Mouse (Mus musculus): ENCODE measurements at regions not wholly inside any gene's neighbourhood (a gene's known extent, or its start where the extent isn't known, plus 50 kb on each side); places are given as distances from the start of the nearest gene placed in this dataset.

- TF ChIP-seq CTCF (IDR thresholded peaks at IDR 0.05; ENCODE audit: borderline replicate concordance, insufficient read depth, low read depth, low read length) (no peak), POLR2A (IDR thresholded peaks at IDR 0.05; ENCODE audit: borderline replicate concordance, insufficient read depth, low read length) (no peak)
These were observed 230.7 kb downstream of the Prex1 start for GRCm38 (mm10) chr2:166482720-166483616.
